Mouse (Mus musculus) splenic B cell, adult 2 months (primary cell): ENCODE data around the gene Zfp78.

Source experiments
- DNase-seq: peaks from one replicate; pipeline ENCODE4 v3.0.0-alpha.2; 2011; ENCODE audit warnings: low read depth, low spot score
- H3K27me3 ChIP-seq: 2 replicates; pipeline ENCODE4 v1.6.1; 2012; ENCODE audit warnings: mild to moderate bottlenecking, low read length, moderate library complexity, mixed read lengths; ENCODE audit not compliant: control insufficient read depth, poor library complexity, insufficient read depth, severe bottlenecking
- H3K36me3 ChIP-seq: 2 replicates; pipeline ENCODE4 v1.6.1; 2012; ENCODE audit warnings: mild to moderate bottlenecking, low read length, moderate library complexity, mixed read lengths; ENCODE audit not compliant: control insufficient read depth, poor library complexity, insufficient read depth, severe bottlenecking

Gene Zfp78

DNA sequence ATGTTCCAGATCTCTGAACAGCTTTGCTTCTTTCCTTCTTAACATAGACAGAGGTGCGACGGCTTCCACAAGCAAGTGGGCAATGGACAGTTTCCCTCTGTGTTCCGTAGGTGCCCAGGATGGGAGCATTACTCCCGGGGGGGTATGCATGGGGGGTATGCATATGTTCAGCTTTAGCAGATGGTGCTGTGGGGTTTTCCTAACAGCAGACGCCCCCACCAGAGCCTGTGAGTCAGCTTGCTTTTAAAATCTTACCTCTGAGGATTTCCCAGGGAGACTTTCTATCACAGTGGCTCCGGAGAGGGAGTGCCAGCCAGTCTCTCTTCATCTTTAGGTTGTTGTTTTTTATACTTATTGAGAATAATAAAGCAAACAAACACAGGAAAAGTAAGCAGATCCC is 56.8 kb downstream of the Zfp78 start:
- Histone ChIP-seq H3K36me3 (no peaks in the 10 kb centered on the region), H3K27me3 (no peaks in the 10 kb centered on the region)
- DNase-seq: no peak

DNA sequence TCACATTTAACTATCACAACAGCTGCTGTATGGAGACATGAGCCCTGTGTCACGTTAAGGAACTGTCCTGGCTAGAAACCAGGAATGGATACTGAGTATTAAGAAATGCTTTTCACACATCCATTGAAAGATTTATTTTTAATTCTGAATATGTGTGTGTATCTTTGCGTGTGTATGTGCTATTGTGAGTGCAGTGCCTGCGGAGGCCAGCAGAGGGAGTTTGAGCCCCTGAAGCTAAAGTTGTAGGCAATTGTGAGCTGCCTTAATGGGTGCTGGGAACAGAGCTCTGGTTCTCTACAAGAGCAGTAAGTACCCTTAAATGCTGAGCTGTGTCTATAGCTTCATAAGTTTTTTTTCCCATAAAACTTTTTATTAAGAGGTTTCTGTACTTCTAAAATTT is 66.3 kb downstream of the Zfp78 start:
- DNase-seq: peak; percentile 4
- H3K27me3 ChIP-seq: no peaks in the 10 kb centered on the region
- H3K36me3 ChIP-seq: no peaks in the 10 kb centered on the region

GRCm38 (mm10) chr7:6430342-6430741 is 67.3 kb downstream of the Zfp78 start:
- Histone ChIP-seq H3K36me3 (no peaks in the 10 kb centered on the region), H3K27me3 (no peaks in the 10 kb centered on the region)
- peak; percentile 66 for DNase-seq
